Mouse (Mus musculus): ENCODE measurements at regions not wholly inside any gene's neighbourhood (a gene's known extent, or its start where the extent isn't known, plus 50 kb on each side); places are given as distances from the start of the nearest gene placed in this dataset.

DNA sequence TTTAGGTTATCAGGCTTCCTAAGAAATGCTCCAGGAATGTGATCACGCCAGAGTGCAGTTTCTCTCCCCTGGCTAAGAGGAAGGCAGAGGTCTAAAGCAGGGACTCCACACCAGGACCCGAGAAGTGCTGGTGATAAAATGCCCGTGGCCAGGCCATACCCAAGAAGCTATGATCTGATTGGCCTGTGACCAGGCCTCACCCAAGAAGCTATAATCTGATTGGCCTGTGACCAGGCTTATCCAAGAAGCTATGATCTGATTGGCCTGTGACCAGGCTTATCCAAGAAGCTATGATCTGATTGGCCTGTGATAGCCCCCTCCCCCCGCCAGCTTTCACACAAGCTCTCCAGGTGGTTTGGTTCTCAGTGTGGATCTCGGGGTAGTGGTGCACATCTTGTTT, 726.7 kb upstream of the Car8 start:
- DNase-seq (ENCODE audit: low spot score) = peak; percentile 62
- no peaks in the 10 kb centered on the region for H3K4me1 ChIP-seq (replicated peaks; ENCODE audit: control insufficient read depth, insufficient read depth)
- 78% methylated on average over 5 of the region's 5 CpGs for WGBS
- TF ChIP-seq EP300 (optimal IDR thresholded peaks at IDR 0.05) (no peak), CTCF (IDR thresholded peaks at IDR 0.05; ENCODE audit: low read depth) (no peak)
- H3K9ac ChIP-seq (ENCODE audit: low read length) = no peak overlapping the region
- H3K9me3 ChIP-seq (ENCODE audit: control insufficient read depth, low read length) = no peaks in the 10 kb centered on the region
- no peaks in the 10 kb centered on the region for H3K36me3 ChIP-seq (ENCODE audit: control insufficient read depth, insufficient read depth, low read length)
- ATAC-seq (ENCODE audit: low FRiP score, low TSS enrichment) = peak; percentile 84
- H3K27me3 ChIP-seq (ENCODE audit: control insufficient read depth, insufficient read depth, low read length) = no peaks in the 10 kb centered on the region
- no peak overlapping the region for H3K4me2 ChIP-seq (replicated peaks; ENCODE audit: low read depth)
- H3K27ac ChIP-seq (replicated peaks) = no peak overlapping the region
- H3K4me3 ChIP-seq (ENCODE audit: low read depth, low read length) = no peak overlapping the region

- no peak for TF ChIP-seq EP300 (optimal IDR thresholded peaks at IDR 0.05)
- no peak for TF ChIP-seq CTCF (IDR thresholded peaks at IDR 0.05; ENCODE audit: low read depth)
- 0 out of 2 replicates have a peak overlapping the region, but pooled peaks have one; percentile 11 for H3K4me2 ChIP-seq (replicated peaks; ENCODE audit: low read depth)
- no peaks in the 10 kb centered on the region for H3K36me3 ChIP-seq (ENCODE audit: control insufficient read depth, insufficient read depth, low read length)
- no peak overlapping the region for H3K4me3 ChIP-seq (ENCODE audit: low read depth, low read length)
- no peaks in the 10 kb centered on the region for H3K27me3 ChIP-seq (ENCODE audit: control insufficient read depth, insufficient read depth, low read length)
- H3K27ac ChIP-seq (replicated peaks) = no peak overlapping the region
- no peaks in the 10 kb centered on the region for H3K9me3 ChIP-seq (ENCODE audit: control insufficient read depth, low read length)
- no peak for ATAC-seq (ENCODE audit: low FRiP score, low TSS enrichment)
- H3K4me1 ChIP-seq (replicated peaks; ENCODE audit: control insufficient read depth, insufficient read depth) = no peaks in the 10 kb centered on the region
- WGBS = 35% methylated on average over 9 of the region's 9 CpGs
- no peak for DNase-seq (ENCODE audit: low spot score)
- H3K9ac ChIP-seq (ENCODE audit: low read length) = no peak overlapping the region
These were observed 724.2 kb upstream of the Car8 start for GRCm38 (mm10) chr4:8962959-8963572.

- ATAC-seq (ENCODE audit: low FRiP score, low TSS enrichment) (no peak), DNase-seq (ENCODE audit: low spot score) (no peak)
- TF ChIP-seq CTCF (IDR thresholded peaks at IDR 0.05; ENCODE audit: low read depth) (no peak), EP300 (optimal IDR thresholded peaks at IDR 0.05) (no peak)
- Histone ChIP-seq H3K4me3 (ENCODE audit: low read depth, low read length) (no peak overlapping the region), H3K9ac (ENCODE audit: low read length) (no peak overlapping the region), H3K27me3 (ENCODE audit: control insufficient read depth, insufficient read depth, low read length) (no peaks in the 10 kb centered on the region), H3K4me1 (replicated peaks; ENCODE audit: control insufficient read depth, insufficient read depth) (no peaks in the 10 kb centered on the region), H3K27ac (replicated peaks) (no peak overlapping the region), H3K36me3 (ENCODE audit: control insufficient read depth, insufficient read depth, low read length) (no peaks in the 10 kb centered on the region), H3K9me3 (ENCODE audit: control insufficient read depth, low read length) (no peaks in the 10 kb centered on the region), H3K4me2 (replicated peaks; ENCODE audit: low read depth) (no peak overlapping the region)
- WGBS = 78% methylated on average over 6 of the region's 6 CpGs
These were observed 723.0 kb upstream of the Car8 start for GRCm38 (mm10) chr4:8961851-8962250.

DNA sequence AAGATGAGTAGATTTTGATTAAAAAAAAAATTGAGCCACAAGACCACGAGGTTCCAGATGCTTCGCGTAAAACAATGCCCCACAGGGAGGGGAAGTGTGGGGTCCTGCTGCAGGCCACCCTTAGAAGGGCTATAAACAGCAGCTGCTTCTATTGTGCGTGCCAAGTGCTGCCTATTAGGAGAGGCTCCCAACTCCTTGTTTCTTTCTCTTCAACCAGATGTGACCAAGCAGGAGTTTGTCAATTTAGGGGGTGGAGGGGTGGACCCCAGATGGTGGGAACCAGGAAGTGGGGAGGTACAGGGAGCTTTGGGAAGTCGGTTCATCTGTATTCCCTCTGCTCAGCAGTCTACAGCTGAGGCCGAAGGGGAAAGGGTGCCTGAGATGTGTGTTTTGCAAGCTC, 718.9 kb upstream of the Car8 start:
- no peaks in the 10 kb centered on the region for H3K27me3 ChIP-seq (ENCODE audit: control insufficient read depth, insufficient read depth, low read length)
- DNase-seq (ENCODE audit: low spot score) (no peak), ATAC-seq (ENCODE audit: low FRiP score, low TSS enrichment) (no peak)
- no peaks in the 10 kb centered on the region for H3K36me3 ChIP-seq (ENCODE audit: control insufficient read depth, insufficient read depth, low read length)
- H3K4me3 ChIP-seq (ENCODE audit: low read depth, low read length) = no peak overlapping the region
- H3K9ac ChIP-seq (ENCODE audit: low read length) = no peak overlapping the region
- H3K9me3 ChIP-seq (ENCODE audit: control insufficient read depth, low read length) = no peaks in the 10 kb centered on the region
- no peak overlapping the region for H3K27ac ChIP-seq (replicated peaks)
- no peak for TF ChIP-seq CTCF (IDR thresholded peaks at IDR 0.05; ENCODE audit: low read depth)
- TF ChIP-seq EP300 (optimal IDR thresholded peaks at IDR 0.05) = no peak
- no peak overlapping the region for H3K4me2 ChIP-seq (replicated peaks; ENCODE audit: low read depth)
- H3K4me1 ChIP-seq (replicated peaks; ENCODE audit: control insufficient read depth, insufficient read depth) = 0 out of 2 replicates have a peak, but pooled peaks cover 4% of the 10 kb centered on the region
- WGBS = 32% methylated on average over 6 of the region's 6 CpGs

- Histone ChIP-seq H3K36me3 (ENCODE audit: control insufficient read depth, insufficient read depth, low read length) (no peaks in the 10 kb centered on the region), H3K4me2 (replicated peaks; ENCODE audit: low read depth) (no peak overlapping the region), H3K27ac (replicated peaks) (no peak overlapping the region), H3K27me3 (ENCODE audit: control insufficient read depth, insufficient read depth, low read length) (no peaks in the 10 kb centered on the region), H3K4me1 (replicated peaks; ENCODE audit: control insufficient read depth, insufficient read depth) (0 out of 2 replicates have a peak, but pooled peaks cover 4% of the 10 kb centered on the region), H3K9ac (ENCODE audit: low read length) (no peak overlapping the region), H3K4me3 (ENCODE audit: low read depth, low read length) (no peak overlapping the region), H3K9me3 (ENCODE audit: control insufficient read depth, low read length) (no peaks in the 10 kb centered on the region)
- TF ChIP-seq EP300 (optimal IDR thresholded peaks at IDR 0.05) = no peak
- no peak for TF ChIP-seq CTCF (IDR thresholded peaks at IDR 0.05; ENCODE audit: low read depth)
- no peak for ATAC-seq (ENCODE audit: low FRiP score, low TSS enrichment)
- WGBS = 83% methylated on average over 5 of the region's 5 CpGs
- no peak for DNase-seq (ENCODE audit: low spot score)
These were observed 718.1 kb upstream of the Car8 start for GRCm38 (mm10) chr4:8957023-8957343.

- 56% methylated on average over 9 of the region's 9 CpGs for WGBS
- Histone ChIP-seq H3K36me3 (ENCODE audit: control insufficient read depth, insufficient read depth, low read length) (no peaks in the 10 kb centered on the region), H3K9ac (ENCODE audit: low read length) (no peak overlapping the region), H3K4me3 (ENCODE audit: low read depth, low read length) (no peak overlapping the region), H3K27ac (replicated peaks) (no peak overlapping the region), H3K4me1 (replicated peaks; ENCODE audit: control insufficient read depth, insufficient read depth) (0 out of 2 replicates have a peak, but pooled peaks cover 4% of the 10 kb centered on the region), H3K4me2 (replicated peaks; ENCODE audit: low read depth) (no peak overlapping the region), H3K9me3 (ENCODE audit: control insufficient read depth, low read length) (no peaks in the 10 kb centered on the region), H3K27me3 (ENCODE audit: control insufficient read depth, insufficient read depth, low read length) (no peaks in the 10 kb centered on the region)
- TF ChIP-seq EP300 (optimal IDR thresholded peaks at IDR 0.05) = no peak
- no peak for TF ChIP-seq CTCF (IDR thresholded peaks at IDR 0.05; ENCODE audit: low read depth)
- ATAC-seq (ENCODE audit: low FRiP score, low TSS enrichment) = no peak
- no peak for DNase-seq (ENCODE audit: low spot score)
These were observed 717.6 kb upstream of the Car8 start for GRCm38 (mm10) chr4:8956312-8957022.

All from stomach, postnatal 0 days (tissue).